Mouse (Mus musculus): ENCODE results near the gene Cpne6.

The Cpne6 gene

GRCm38 (mm10) chr14:55554635-55555034, 44.4 kb downstream of the Cpne6 start:
- DNase-seq (ENCODE audit: low read depth, low spot score) = peak; percentile 53

DNA sequence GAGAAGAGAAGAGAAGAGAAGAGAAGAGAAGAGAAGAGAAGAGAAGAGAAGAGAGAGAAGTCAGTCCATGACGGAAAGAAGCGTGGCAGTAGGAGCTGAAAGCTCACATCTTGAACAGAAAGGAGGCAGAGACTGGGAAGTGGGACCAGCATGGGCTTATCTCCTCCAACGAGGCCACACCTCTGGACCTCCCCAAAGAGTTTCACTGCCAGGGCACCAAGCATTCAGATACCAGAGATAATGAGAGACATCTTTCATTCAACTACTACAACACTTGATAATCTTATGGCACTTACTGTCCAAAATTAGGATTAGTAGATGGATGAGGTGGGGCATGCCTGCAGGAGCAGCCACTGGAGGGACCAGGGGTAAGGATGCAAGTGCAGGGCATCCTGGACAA, 45.5 kb downstream of the Cpne6 start:
- no peak for DNase-seq (ENCODE audit: low read depth, low spot score)

- DNase-seq (ENCODE audit: low read depth, low spot score) = peak; percentile 84
These were observed 46.8 kb downstream of the Cpne6 start for GRCm38 (mm10) chr14:55557003-55557402.

DNA sequence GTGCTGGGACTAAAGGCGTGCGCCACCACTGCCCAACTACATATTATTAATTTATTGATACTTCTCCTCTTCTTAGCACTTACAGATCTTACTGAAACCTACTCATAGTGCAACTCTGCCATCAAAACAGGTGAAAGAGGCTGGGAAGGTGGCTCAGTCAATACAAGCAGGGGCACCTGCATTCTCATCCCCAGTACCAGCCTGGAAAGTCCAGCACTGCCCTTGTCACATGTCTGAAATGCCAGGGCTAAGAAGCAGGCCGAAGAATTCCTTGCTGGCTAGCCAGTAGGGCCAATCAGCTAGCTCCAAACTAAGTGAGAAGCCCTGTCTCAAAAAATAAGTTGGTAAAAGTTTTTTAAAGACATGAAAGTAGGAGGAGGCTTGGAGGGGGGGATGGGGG, 47.3 kb downstream of the Cpne6 start:
- DNase-seq (ENCODE audit: low read depth, low spot score) = no peak

DNA sequence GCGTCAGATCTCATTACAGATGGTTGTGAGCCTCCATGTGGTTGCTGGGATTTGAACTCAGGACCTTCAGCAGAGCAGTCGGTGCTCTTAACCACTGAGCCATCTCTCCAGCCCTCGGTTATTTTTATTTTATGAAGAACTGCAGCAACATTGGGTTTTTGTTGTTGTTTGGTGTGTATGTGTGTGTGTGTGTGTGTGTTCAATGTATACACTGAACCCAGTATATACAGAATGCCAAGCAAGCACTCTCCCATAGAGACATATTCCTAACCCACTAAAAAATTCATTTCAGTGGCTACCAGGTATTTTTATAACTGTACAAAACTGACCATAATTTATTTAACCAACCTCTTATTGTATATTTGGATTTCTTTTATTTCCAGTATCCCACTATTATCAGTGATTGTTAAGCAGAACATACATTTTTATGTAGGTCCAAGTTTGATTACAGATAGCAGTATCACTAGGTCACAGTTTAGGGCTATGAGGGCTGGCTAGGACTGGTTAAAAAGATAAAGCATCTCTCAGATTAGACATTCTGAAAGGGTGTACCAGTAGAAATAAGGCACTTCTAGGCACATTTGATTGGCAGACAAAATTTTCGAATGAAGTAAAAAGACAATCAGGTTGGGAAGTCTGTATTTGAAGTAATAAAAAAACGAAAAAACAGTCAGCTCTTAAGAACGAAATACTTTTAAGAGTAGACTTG, 48.6 kb downstream of the Cpne6 start:
- DNase-seq (ENCODE audit: low read depth, low spot score) = no peak

- peak; percentile 98 for DNase-seq (ENCODE audit: low read depth, low spot score)
These were observed 49.6 kb downstream of the Cpne6 start, which contains the start of gene Dcaf11 for GRCm38 (mm10) chr14:55559799-55560201. Dcaf11 (plus strand) TSS chr14:55560006.

DNA sequence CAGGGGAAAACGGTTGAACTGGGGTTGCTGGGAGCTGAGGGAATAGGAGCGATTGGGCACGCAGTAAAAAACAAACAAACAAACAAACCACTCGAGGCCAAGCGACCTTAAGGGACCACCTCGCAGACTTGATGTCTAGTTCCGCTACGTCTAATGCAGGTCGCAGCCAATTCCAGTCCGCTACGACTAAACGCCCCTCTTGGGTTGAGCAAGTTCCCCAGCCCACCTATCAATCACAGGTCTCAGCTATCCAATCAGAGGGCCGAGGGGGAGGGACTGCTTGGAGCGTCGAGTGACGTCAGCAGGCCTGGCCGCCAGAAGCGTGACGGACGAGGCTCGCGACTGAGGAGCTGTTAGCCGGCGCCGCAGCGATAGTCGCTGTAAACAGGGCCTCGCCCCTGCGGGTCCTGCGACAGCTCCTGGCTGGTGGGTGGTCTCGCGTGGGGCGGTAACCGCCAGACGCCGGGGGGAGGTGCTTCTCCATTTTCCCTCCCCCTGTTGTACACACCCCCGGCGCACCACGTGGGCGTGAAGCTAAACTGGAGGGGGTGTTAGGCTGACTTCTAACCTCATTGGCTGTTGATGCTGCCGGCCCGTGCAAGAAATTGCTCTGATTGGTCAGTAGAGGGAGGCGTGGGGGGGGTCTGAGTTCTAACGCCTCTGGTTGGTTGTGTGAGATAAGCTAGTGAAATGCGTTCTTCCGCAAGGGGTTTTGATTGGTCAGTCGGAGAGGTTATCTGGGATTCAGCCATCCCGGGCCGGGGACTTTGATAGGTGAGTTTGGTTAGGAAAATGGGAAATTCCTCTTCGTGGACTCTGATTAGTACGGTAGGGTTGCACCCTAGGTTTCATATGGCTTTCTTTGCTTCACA, 50.2 kb downstream of the Cpne6 start, which contains the start of gene A730061H03Rik:
Gene A730061H03Rik, minus strand, starts transcription at position 205 of the 872 bp plus-strand sequence.
- peak; percentile 100 for DNase-seq (ENCODE audit: low read depth, low spot score)

- no peak for DNase-seq (ENCODE audit: low read depth, low spot score)
These were observed 51.6 kb downstream of the Cpne6 start for GRCm38 (mm10) chr14:55561860-55562259.

GRCm38 (mm10) chr14:55563249-55563648, 53.0 kb downstream of the Cpne6 start:
- no peak for DNase-seq (ENCODE audit: low read depth, low spot score)

- DNase-seq (ENCODE audit: low read depth, low spot score) = no peak
These were observed 55.5 kb downstream of the Cpne6 start for GRCm38 (mm10) chr14:55565748-55566147.

Measured in R1 (cell line).